Mouse (Mus musculus): ENCODE results near the gene Tm4sf5. TPM values are rescaled to one million over a fixed set of nuclear protein-coding genes. Genes with fewer than 3 reads are reported as not detected.

Tm4sf5 gene
- polyA plus RNA-seq, 1 experiment: not detected

- H3ac ChIP-seq (ENCODE audit: control insufficient read depth, insufficient read length, low read depth): no peak overlapping the region
- H3K4me3 ChIP-seq (ENCODE audit: insufficient read depth, poor library complexity, severe bottlenecking): no peak overlapping the region
- TF ChIP-seq USF1 (IDR thresholded peaks at IDR 0.05; ENCODE audit: low read depth) (no peak), MAX (IDR thresholded peaks at IDR 0.05) (no peak), CTCF (IDR thresholded peaks at IDR 0.05; ENCODE audit: control insufficient read depth, insufficient read depth, insufficient read length) (no peak), MYOD1 (IDR thresholded peaks at IDR 0.05; ENCODE audit: control insufficient read depth, insufficient read length, low read depth) (no peak), MYOG (IDR thresholded peaks at IDR 0.05; ENCODE audit: control insufficient read depth, extremely low read depth, insufficient read length) (no peak), FOSL1 (IDR thresholded peaks at IDR 0.05; ENCODE audit: insufficient read depth, low read length, poor library complexity, severe bottlenecking) (no peak), CEBPB (IDR thresholded peaks at IDR 0.05; ENCODE audit: low read depth) (no peak)
- H3K36me3 ChIP-seq (ENCODE audit: control insufficient read depth, insufficient read depth): no peaks in the 10 kb centered on the region
- H3K79me3 ChIP-seq (ENCODE audit: low read depth): no peaks in the 10 kb centered on the region
- peaks cover 43% of the 10 kb centered on the region for H3K27me3 ChIP-seq (ENCODE audit: control insufficient read depth, insufficient read depth, insufficient read length)
- no peaks in the 10 kb centered on the region for H3K79me2 ChIP-seq (ENCODE audit: control insufficient read depth, insufficient read depth)
Observed at GRCm38 (mm10) chr11:70511825-70512224, 6.8 kb downstream of the Tm4sf5 start.

- H3K79me2 ChIP-seq (ENCODE audit: control insufficient read depth, insufficient read depth): no peaks in the 10 kb centered on the region
- no peak for TF ChIP-seq MAX (IDR thresholded peaks at IDR 0.05)
- no peak for TF ChIP-seq MYOD1 (IDR thresholded peaks at IDR 0.05; ENCODE audit: control insufficient read depth, insufficient read length, low read depth)
- TF ChIP-seq CEBPB (IDR thresholded peaks at IDR 0.05; ENCODE audit: low read depth): no peak
- no peak for TF ChIP-seq FOSL1 (IDR thresholded peaks at IDR 0.05; ENCODE audit: insufficient read depth, low read length, poor library complexity, severe bottlenecking)
- TF ChIP-seq CTCF (IDR thresholded peaks at IDR 0.05; ENCODE audit: control insufficient read depth, insufficient read depth, insufficient read length): no peak
- no peak for TF ChIP-seq MYOG (IDR thresholded peaks at IDR 0.05; ENCODE audit: control insufficient read depth, extremely low read depth, insufficient read length)
- TF ChIP-seq USF1 (IDR thresholded peaks at IDR 0.05; ENCODE audit: low read depth): no peak
- H3K4me3 ChIP-seq (ENCODE audit: insufficient read depth, poor library complexity, severe bottlenecking): no peak overlapping the region
- H3ac ChIP-seq (ENCODE audit: control insufficient read depth, insufficient read length, low read depth): no peak overlapping the region
- H3K27me3 ChIP-seq (ENCODE audit: control insufficient read depth, insufficient read depth, insufficient read length): peaks cover 41% of the 10 kb centered on the region
- H3K79me3 ChIP-seq (ENCODE audit: low read depth): no peaks in the 10 kb centered on the region
- no peaks in the 10 kb centered on the region for H3K36me3 ChIP-seq (ENCODE audit: control insufficient read depth, insufficient read depth)
Observed at GRCm38 (mm10) chr11:70512709-70513342, 7.8 kb downstream of the Tm4sf5 start.

- TF ChIP-seq MAX (IDR thresholded peaks at IDR 0.05) (no peak), CTCF (IDR thresholded peaks at IDR 0.05; ENCODE audit: control insufficient read depth, insufficient read depth, insufficient read length) (no peak), MYOG (IDR thresholded peaks at IDR 0.05; ENCODE audit: control insufficient read depth, extremely low read depth, insufficient read length) (no peak), FOSL1 (IDR thresholded peaks at IDR 0.05; ENCODE audit: insufficient read depth, low read length, poor library complexity, severe bottlenecking) (no peak), USF1 (IDR thresholded peaks at IDR 0.05; ENCODE audit: low read depth) (no peak), MYOD1 (IDR thresholded peaks at IDR 0.05; ENCODE audit: control insufficient read depth, insufficient read length, low read depth) (no peak), CEBPB (IDR thresholded peaks at IDR 0.05; ENCODE audit: low read depth) (no peak)
- Histone ChIP-seq H3ac (ENCODE audit: control insufficient read depth, insufficient read length, low read depth) (no peak overlapping the region), H3K27me3 (ENCODE audit: control insufficient read depth, insufficient read depth, insufficient read length) (peaks cover 34% of the 10 kb centered on the region), H3K36me3 (ENCODE audit: control insufficient read depth, insufficient read depth) (no peaks in the 10 kb centered on the region), H3K79me2 (ENCODE audit: control insufficient read depth, insufficient read depth) (no peaks in the 10 kb centered on the region), H3K79me3 (ENCODE audit: low read depth) (no peaks in the 10 kb centered on the region), H3K4me3 (ENCODE audit: insufficient read depth, poor library complexity, severe bottlenecking) (no peak overlapping the region)
Observed at GRCm38 (mm10) chr11:70513520-70513919, 8.5 kb downstream of the Tm4sf5 start.

- TF ChIP-seq CEBPB (IDR thresholded peaks at IDR 0.05; ENCODE audit: low read depth) (no peak), USF1 (IDR thresholded peaks at IDR 0.05; ENCODE audit: low read depth) (no peak), MYOG (IDR thresholded peaks at IDR 0.05; ENCODE audit: control insufficient read depth, extremely low read depth, insufficient read length) (no peak), MYOD1 (IDR thresholded peaks at IDR 0.05; ENCODE audit: control insufficient read depth, insufficient read length, low read depth) (no peak), CTCF (IDR thresholded peaks at IDR 0.05; ENCODE audit: control insufficient read depth, insufficient read depth, insufficient read length) (no peak), FOSL1 (IDR thresholded peaks at IDR 0.05; ENCODE audit: insufficient read depth, low read length, poor library complexity, severe bottlenecking) (no peak), MAX (IDR thresholded peaks at IDR 0.05) (no peak)
- Histone ChIP-seq H3K79me2 (ENCODE audit: control insufficient read depth, insufficient read depth) (no peaks in the 10 kb centered on the region), H3K27me3 (ENCODE audit: control insufficient read depth, insufficient read depth, insufficient read length) (peaks cover 26% of the 10 kb centered on the region), H3K36me3 (ENCODE audit: control insufficient read depth, insufficient read depth) (no peaks in the 10 kb centered on the region), H3ac (ENCODE audit: control insufficient read depth, insufficient read length, low read depth) (no peak within 1 kb of the TSS), H3K4me3 (ENCODE audit: insufficient read depth, poor library complexity, severe bottlenecking) (no peak within 1 kb of the TSS), H3K79me3 (ENCODE audit: low read depth) (no peaks in the 10 kb centered on the region)
Observed at GRCm38 (mm10) chr11:70514288-70514687, 9.2 kb downstream of the Tm4sf5 start, which contains the start of gene Vmo1. TSS of gene Vmo1 (minus strand) at chr11:70514616.

- H3K79me2 ChIP-seq (ENCODE audit: control insufficient read depth, insufficient read depth): no peaks in the 10 kb centered on the region
- H3K36me3 ChIP-seq (ENCODE audit: control insufficient read depth, insufficient read depth): no peaks in the 10 kb centered on the region
- no peak for TF ChIP-seq FOSL1 (IDR thresholded peaks at IDR 0.05; ENCODE audit: insufficient read depth, low read length, poor library complexity, severe bottlenecking)
- TF ChIP-seq MAX (IDR thresholded peaks at IDR 0.05): no peak
- no peak for TF ChIP-seq MYOG (IDR thresholded peaks at IDR 0.05; ENCODE audit: control insufficient read depth, extremely low read depth, insufficient read length)
- TF ChIP-seq CEBPB (IDR thresholded peaks at IDR 0.05; ENCODE audit: low read depth): no peak
- TF ChIP-seq MYOD1 (IDR thresholded peaks at IDR 0.05; ENCODE audit: control insufficient read depth, insufficient read length, low read depth): no peak
- no peak for TF ChIP-seq CTCF (IDR thresholded peaks at IDR 0.05; ENCODE audit: control insufficient read depth, insufficient read depth, insufficient read length)
- no peak for TF ChIP-seq USF1 (IDR thresholded peaks at IDR 0.05; ENCODE audit: low read depth)
- no peak overlapping the region for H3ac ChIP-seq (ENCODE audit: control insufficient read depth, insufficient read length, low read depth)
- H3K79me3 ChIP-seq (ENCODE audit: low read depth): no peaks in the 10 kb centered on the region
- H3K27me3 ChIP-seq (ENCODE audit: control insufficient read depth, insufficient read depth, insufficient read length): peaks cover 12% of the 10 kb centered on the region
- no peak overlapping the region for H3K4me3 ChIP-seq (ENCODE audit: insufficient read depth, poor library complexity, severe bottlenecking)
Observed at GRCm38 (mm10) chr11:70516352-70516751, 11.3 kb downstream of the Tm4sf5 start.

Measured in C2C12 (cell line).